Mouse (Mus musculus) heart, postnatal 25 days (tissue): ENCODE results near the gene Hs1bp3. TPM values are rescaled to one million over a fixed set of nuclear protein-coding genes. Genes with fewer than 3 reads are reported as not detected.

Experiments used
- DNase-seq: peaks from one replicate; pipeline ENCODE4 v3.0.0; 2022; ENCODE audit warnings: low spot score
- intact Hi-C: fragments of 180-260 bp; cut with DNase I; formaldehyde crosslinking; loops from one replicate; pipeline ENCODE4 v1.15.1; 2025
- total RNA-seq, 2 experiments: library from RNA; stranded (reverse); gene quantifications; 2 replicates each; pipeline ENCODE4 v1.2.3; 2021

The Hs1bp3 gene
- total RNA-seq, 2 experiments from 2014 or later = 11.9 to 14.1 TPM

GRCm38 (mm10) chr12:8301011-8301814 is 12.0 kb upstream of the Hs1bp3 start:
- intact Hi-C loops = no loop called here
- DNase-seq = no peak

- DNase-seq = no peak
- intact Hi-C loops = no loop called here
Observed at GRCm38 (mm10) chr12:8301841-8302431, 11.3 kb upstream of the Hs1bp3 start, which contains the start of gene Gdf7. Gdf7 (minus strand) TSS chr12:8301954.

DNA sequence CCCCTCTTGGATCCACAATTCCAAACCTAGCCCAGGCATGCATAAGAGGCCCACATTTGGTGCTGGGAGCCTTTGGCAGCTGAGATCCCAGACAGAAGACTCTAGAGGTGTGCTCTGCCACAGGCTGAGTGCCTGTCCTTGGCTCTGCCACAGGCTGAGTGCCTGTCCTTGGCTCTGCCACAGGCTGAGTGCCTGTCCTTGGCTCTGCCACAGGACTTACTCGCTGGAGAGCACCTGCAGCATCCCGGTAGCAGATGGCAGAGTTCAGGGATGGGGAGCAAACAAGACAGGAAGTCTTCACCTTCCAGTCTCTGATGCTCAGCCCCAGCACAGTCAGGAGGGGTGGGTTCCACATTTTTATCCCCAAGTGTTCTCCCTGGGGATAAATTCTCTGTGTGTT is 8.0 kb upstream of the Hs1bp3 start:
- intact Hi-C loops = no loop called here
- no peak for DNase-seq

DNA sequence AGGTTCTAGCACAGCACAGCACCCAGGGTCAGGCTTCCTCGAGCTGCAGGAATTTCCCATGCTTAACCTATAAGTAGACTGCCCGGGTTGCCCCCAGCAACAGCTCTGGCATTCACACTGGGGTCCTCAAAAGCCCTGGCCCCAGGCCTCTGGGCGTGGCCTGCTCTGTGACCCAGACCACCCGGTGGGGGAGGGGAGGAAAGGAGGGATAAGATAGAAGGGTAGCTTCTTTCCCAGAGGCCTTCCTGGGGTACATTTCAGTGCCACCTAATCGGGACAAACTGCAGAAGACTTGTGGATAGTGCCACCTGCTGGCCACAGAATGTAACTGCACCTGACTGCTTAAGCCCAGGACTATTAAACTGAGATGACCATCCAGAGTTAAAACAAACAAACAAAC is 6.8 kb upstream of the Hs1bp3 start:
- no peak for DNase-seq
- intact Hi-C loops = loop anchor here (1.0 kb wide), 2 partner anchors 247 to 315 kb away; no protein-coding TSS in a partner anchor

DNA sequence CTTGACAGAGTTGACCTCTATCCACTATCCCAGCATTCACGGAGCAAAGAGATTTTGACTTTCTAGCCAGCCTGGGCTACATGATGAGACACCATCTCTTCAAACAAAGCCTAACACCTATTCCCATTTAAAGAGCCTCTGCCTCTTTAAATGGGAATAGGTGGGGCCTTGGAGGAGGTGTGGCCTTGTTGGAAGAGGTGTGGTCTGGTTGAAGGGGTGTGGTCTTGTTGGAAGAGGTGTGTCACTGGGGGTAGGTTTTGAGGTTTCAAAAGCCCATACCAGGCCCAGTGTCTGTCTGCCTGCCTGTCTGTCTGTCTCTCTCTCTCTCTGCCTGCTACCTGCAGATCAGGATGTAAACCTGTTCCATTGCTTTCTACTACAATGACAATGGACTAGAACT is 6.3 kb upstream of the Hs1bp3 start:
- intact Hi-C loops = loop anchor here (1.0 kb wide), 2 partner anchors 248 to 316 kb away; no protein-coding TSS in a partner anchor
- no peak for DNase-seq

- DNase-seq = no peak
- intact Hi-C loops = loop anchor here (10.0 kb wide), 1 partner anchor 574 kb away; no protein-coding TSS in a partner anchor
Observed at GRCm38 (mm10) chr12:8310992-8311391, 2.2 kb upstream of the Hs1bp3 start.

DNA sequence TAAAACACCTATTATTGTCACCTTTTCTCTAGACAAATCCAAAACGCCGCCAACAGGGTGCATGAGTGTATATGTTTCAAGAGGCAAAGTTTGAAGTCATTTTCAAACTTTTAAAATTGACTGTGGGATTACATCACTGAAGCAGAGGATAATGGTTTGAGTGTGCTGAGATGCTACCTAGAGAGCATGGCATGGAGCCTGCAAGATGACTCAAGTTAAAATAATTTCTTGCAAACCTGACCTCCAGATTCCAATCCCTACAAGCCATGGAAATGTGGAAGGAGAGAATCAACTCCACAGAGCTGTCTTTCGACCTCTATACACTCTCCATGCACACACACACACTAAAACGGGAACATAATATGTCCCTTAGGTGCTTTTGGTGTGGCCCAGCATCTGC is 966 bp upstream of the Hs1bp3 start:
- no peak for DNase-seq
- intact Hi-C loops = loop anchor here (10.0 kb wide), 1 partner anchor 573 kb away; no protein-coding TSS in a partner anchor

DNA sequence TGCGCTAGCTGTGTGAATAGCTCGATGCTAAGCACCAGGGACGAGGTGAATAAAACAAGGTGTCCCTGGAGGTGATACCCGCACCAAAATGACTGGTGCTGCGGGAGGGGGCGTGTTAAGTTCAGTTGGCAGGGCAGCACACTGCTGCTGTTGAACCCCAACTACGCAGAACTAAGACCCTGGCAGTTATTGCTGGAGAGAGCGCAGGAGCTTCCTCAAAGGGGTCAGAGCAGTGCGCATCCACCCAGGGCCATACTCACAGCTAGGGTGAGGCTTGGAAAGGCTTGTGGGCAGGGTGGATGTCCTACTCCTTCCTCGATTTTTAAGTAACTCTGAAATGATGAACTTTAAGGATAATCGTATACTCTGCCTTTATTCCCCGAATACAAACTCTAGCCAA is 541 bp downstream of the Hs1bp3 start:
- no peak for DNase-seq
- intact Hi-C loops = loop anchor here (10.0 kb wide), 1 partner anchor 571 kb away; no protein-coding TSS in a partner anchor

DNA sequence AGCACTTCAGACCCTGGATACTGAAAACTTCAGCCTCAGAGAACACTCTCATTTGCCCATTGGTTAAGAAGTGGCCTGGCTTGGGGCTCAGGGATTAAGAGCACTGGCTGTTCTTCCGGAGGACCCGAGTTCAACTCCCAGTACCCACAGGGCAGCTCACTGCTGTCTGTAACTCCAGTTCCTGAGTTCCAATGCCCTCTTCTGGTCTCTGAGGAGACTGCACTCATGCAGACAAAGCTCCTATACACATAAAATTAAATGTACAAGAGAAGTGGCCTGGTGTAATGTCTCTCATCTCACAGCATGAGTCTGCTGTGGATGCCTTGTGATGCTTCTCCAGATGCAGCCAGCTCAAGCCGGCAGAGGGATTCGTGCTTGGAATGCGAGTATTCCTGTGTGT is 3.3 kb downstream of the Hs1bp3 start:
- DNase-seq = no peak
- intact Hi-C loops = loop anchor here (10.0 kb wide), 1 partner anchor 568 kb away; no protein-coding TSS in a partner anchor

- peak; percentile 61 for DNase-seq
- intact Hi-C loops = loop anchor here (2.0 to 10.0 kb wide), 2 partner anchors 227 to 315 kb away; no protein-coding TSS in a partner anchor
Observed at GRCm38 (mm10) chr12:8320084-8320713, 7.0 kb downstream of the Hs1bp3 start.

DNA sequence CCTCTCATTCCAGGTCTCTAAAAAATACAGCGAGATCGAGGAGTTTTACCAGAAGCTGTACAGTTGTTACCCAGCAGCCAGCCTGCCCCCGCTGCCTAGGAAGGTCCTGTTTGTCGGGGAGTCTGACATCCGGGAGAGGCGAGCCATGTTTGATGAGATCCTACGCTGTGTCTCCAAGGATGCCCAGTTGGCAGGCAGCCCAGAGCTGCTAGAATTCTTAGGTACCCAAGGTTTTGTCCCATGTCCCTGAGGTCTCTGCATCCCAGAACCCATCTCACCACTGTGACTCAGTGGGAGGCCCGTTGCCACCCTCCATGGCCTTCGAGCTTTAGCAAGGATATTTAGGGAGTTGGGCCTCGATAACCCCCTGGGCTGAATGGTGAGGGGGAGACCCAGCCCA is 8.3 kb downstream of the Hs1bp3 start:
- DNase-seq = no peak
- intact Hi-C loops = loop anchor here (2.0 to 10.0 kb wide), 2 partner anchors 225 to 313 kb away; no protein-coding TSS in a partner anchor

DNA sequence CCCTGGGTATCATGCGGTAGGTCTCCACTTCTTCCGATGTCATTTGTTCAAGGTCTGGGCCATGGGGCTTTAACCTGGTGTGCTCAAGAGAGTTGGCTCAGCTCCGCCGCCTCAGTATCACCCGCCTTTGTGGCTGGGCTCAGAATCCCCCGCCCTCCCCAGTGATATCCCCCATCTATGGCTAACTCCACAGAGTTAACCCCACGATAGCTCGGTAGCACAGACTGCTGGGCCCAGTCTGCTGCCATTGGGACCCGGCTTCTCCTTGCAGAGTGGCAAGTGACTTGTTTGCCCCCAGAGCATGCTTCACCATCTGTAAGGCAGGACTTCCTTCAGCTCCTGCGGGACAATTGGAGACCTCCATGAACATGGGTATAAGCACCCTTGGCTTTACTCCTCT is 10.9 kb downstream of the Hs1bp3 start:
- intact Hi-C loops = loop anchor here (10.0 kb wide), 1 partner anchor 311 kb away; no protein-coding TSS in a partner anchor

DNA sequence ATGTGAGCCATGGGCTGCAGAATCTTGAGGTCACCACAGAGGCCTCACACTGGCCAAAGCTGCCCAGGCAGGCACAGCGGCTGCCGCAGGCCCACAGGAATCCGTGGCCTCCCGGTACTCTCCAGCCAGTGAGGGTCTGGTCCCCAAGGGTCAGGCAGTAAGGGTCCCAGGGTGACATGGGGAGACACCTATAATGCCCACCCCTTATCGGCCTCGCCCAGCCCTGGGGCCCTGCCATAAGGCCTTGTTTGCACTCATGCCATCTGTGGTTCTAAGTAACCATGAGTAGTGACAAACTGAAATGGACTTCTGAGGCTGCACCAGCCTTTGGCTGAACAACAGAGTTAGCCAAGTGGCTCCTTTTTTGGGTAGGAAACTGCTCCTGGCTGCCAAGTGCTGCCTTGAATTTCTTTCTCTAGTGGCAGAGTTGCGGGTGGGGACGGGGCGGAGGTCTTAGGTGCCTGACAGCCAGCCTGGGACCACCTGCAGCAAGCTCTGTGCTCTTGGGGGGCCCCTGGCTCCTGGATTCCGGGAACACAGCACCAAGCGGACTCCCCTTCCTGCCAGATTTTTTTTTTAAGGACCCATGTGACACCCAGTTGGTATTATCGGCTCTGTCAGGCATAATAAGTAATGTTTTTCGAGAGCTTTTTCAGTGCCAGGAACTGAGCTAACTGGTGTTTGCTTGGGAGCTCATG is 12.2 kb downstream of the Hs1bp3 start:
- DNase-seq = no peak
- intact Hi-C loops = loop anchor here (5.0 to 10.0 kb wide), 2 partner anchors 62 to 309 kb away; no protein-coding TSS in a partner anchor

More for the DNA sequence above, 10.9 kb downstream of the Hs1bp3 start:
- DNase-seq = no peak

DNA sequence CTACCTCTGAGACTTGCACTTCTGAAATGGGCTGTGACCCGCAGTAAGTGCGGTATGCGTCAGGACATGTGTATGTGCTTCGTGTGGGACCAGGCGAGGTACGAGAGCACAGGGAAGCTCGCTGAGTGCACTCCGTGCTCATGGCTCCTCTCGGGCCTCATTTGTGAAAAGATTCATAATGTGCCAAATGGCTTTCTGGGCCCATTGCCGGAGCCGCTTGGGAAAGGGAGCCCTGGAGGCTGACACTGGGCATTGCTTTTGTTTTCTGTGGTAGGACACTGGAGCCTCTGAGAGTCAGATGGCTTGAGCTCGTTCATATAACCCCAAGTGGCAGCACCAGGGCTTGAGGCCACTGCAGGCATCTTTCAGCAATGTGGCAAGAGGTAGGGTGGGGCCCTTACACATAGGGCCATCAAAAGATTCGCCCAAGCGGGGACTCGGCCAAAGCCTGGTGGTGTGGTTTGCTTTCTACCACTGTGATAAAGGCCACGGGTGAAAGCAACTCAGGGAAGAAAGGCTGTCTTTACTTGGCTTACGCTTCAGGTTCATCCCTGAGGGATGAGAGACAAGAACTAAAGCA is 12.8 kb downstream of the Hs1bp3 start:
- intact Hi-C loops = loop anchor here (1.0 to 10.0 kb wide), 4 partner anchors 61 to 309 kb away; no protein-coding TSS in a partner anchor
- DNase-seq = no peak

DNA sequence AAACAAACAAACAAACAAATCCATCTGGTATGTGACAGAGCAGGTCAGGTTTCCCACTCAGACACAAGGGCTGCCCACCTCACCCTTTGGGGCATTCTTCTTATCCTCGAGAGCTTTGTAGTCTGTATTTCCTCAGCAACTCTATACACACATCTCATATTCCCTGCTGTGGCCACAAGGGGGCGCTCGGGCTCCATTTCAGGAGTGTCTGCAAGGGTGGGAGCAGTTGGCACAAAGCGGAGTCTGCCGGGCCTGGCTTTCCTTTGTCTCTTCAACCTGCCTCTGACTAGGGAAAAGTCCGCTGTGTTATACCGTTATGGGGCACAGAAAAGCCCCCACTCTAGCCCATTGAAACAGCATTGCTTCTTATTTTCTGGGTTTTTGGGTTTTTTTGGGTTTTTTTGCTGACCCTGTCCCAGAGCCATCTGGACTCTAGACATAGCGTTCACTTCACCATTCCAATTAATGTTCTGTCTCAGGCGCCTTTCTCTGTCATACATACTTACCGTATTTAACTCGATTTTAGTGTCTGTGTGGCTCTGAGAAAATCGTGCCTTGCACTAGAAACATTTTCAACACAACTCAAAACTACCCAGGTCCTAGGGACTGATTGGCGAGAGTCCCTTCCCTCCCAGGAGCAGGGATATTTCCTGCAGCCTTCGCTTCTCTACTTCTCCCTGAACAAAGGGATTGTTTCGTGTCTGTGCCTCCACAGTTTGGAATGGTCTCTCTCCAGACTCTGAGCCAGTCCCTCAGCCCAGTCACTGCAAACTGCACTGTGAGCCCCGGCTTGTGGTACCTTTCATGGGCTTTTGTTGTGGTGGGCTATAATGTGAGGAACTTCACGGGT is 13.8 kb downstream of the Hs1bp3 start:
- peak; percentile 84 for DNase-seq
- intact Hi-C loops = loop anchor here (1.0 to 10.0 kb wide), 4 partner anchors 60 to 308 kb away; no protein-coding TSS in a partner anchor

DNA sequence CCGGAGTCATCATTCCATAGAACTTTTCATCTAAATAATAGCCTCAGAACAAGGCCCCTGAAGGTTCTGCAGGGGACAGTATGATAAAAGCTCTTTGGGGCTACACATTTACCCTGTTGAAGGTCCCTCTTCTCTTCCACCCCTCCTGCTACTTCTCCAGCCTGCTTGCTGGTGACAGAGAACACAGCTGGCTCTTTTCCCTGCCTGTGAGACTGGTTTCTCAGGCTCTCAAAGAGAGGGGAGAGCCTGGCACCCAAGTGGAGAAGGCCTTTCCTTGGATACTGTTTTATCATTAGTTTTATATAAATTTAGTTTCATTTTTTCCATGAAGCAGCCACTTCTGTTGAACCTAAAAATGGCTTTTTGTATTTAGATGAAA is 14.4 kb downstream of the Hs1bp3 start:
- intact Hi-C loops = loop anchor here (2.0 to 10.0 kb wide), 3 partner anchors 60 to 307 kb away; no protein-coding TSS in a partner anchor

DNA sequence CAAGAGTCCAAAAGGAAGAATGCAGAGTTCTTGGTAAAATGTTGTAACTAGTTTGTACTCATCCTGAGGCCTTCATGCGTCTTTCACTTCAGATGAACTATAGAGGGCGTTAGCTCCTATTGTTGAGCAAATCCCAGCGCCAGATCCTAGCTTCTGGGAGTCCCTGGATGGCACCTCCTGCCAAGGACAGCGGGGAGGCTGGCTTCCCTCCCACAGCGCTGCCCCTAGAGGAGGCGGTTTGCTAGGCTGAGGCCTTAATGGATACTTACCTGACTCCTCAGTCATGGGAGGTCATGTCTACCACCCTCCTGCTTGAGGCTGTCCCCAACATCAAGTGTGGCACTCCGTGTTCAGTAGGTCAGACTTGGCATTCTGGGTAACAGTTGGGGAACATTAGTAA is 16.0 kb downstream of the Hs1bp3 start:
- intact Hi-C loops = loop anchor here (5.0 to 10.0 kb wide), 2 partner anchors 58 to 306 kb away; no protein-coding TSS in a partner anchor
- DNase-seq = no peak

More for the DNA sequence above, 14.4 kb downstream of the Hs1bp3 start:
- DNase-seq = no peak
